Mouse (Mus musculus) stomach, embryonic 16.5 days (tissue): ENCODE measurements around the gene Cdh16. TPM values are rescaled to one million over a fixed set of nuclear protein-coding genes. Genes with fewer than 3 reads are reported as not detected.
"Not testable (repeated sequence)": the region's sequence is repeated elsewhere in the genome, so short reads cannot be mapped to it uniquely, and the experiment has no call there.

Experiments used
- ATAC-seq: fragments of 200-750 bp; cut with Nextera tagmentation; 2 replicates; pipeline ENCODE4 v1.8.0; 2017; ENCODE audit warnings: moderate number of reproducible peaks, moderate TSS enrichment; ENCODE audit not compliant: insufficient read depth, low FRiP score
- H3K27ac ChIP-seq: fragments of 300-500 bp; sonication (generic); 2 replicates; pipeline ENCODE4 v1.5.1; 2014; ENCODE audit warnings: low read length
- H3K27me3 ChIP-seq: fragments of 300-500 bp; sonication (generic); 2 replicates; pipeline ENCODE4 v1.6.1; 2014; ENCODE audit warnings: low read length, control low read depth, mixed read lengths; ENCODE audit not compliant: control insufficient read depth, insufficient read depth
- H3K36me3 ChIP-seq: fragments of 300-500 bp; sonication (generic); 2 replicates; pipeline ENCODE4 v1.6.1; 2014; ENCODE audit warnings: low read length; ENCODE audit not compliant: control insufficient read depth, insufficient read depth
- H3K4me1 ChIP-seq: fragments of 300-500 bp; sonication (generic); 2 replicates; pipeline ENCODE4 v1.6.1; 2014; ENCODE audit warnings: low read length, control low read depth, mixed read lengths; ENCODE audit not compliant: control insufficient read depth, insufficient read depth
- H3K4me2 ChIP-seq: fragments of 300-500 bp; sonication (generic); 2 replicates; pipeline ENCODE4 v1.6.1; 2014; ENCODE audit warnings: low read depth, low read length, mixed read lengths
- H3K4me3 ChIP-seq: fragments of 300-500 bp; sonication (generic); replicated peaks from 2 replicates; pipeline ENCODE4 v1.5.1; 2014; ENCODE audit warnings: mild to moderate bottlenecking, low read length
- H3K9ac ChIP-seq: fragments of 300-500 bp; sonication (generic); 2 replicates; pipeline ENCODE4 v1.6.1; 2014; ENCODE audit warnings: low read length
- H3K9me3 ChIP-seq: fragments of 300-500 bp; sonication (generic); replicated peaks from 2 replicates; pipeline ENCODE4 v1.6.1; 2016; ENCODE audit warnings: low read length, control low read depth; ENCODE audit not compliant: control insufficient read depth
- WGBS: fragments of 180-500 bp; shearing (Covaris S2); extraction: QIAGEN DNeasy Blood & Tissue Kit; methylation state at CpG from one replicate; pipeline ENCODE4 v1.1.7; 2014; 5-methylcytosine and 5-hydroxymethylcytosine counted together
- polyA plus RNA-seq: library from polyadenylated mRNA; unstranded; fragments of >200 nt; fragmentation: Nextera tagmentation; extraction: Ambion mirVana; gene quantifications from 2 replicates; pipeline ENCODE4 v1.2.1, GENCODE M21; 2015

Cdh16 gene
- polyA plus RNA-seq, 1 experiment from 2014 or later = 2.0 TPM

- peaks cover 14% of the 10 kb centered on the region; the same call in 1 of the 2 replicates for H3K4me1 ChIP-seq
- no peak overlapping the region for H3K4me2 ChIP-seq
- no peak overlapping the region for H3K27ac ChIP-seq
- no peaks in the 10 kb centered on the region for H3K9me3 ChIP-seq
- no peak overlapping the region for H3K9ac ChIP-seq
- ATAC-seq = no peak
- WGBS = 95% methylated on average over 31 of the region's 31 CpGs
- H3K27me3 ChIP-seq = no peaks in the 10 kb centered on the region
- no peak overlapping the region for H3K4me3 ChIP-seq
- peaks cover 14% of the 10 kb centered on the region for H3K36me3 ChIP-seq
Observed at GRCm38 (mm10) chr8:104593536-104594325, 30.5 kb downstream of the Cdh16 start.

DNA sequence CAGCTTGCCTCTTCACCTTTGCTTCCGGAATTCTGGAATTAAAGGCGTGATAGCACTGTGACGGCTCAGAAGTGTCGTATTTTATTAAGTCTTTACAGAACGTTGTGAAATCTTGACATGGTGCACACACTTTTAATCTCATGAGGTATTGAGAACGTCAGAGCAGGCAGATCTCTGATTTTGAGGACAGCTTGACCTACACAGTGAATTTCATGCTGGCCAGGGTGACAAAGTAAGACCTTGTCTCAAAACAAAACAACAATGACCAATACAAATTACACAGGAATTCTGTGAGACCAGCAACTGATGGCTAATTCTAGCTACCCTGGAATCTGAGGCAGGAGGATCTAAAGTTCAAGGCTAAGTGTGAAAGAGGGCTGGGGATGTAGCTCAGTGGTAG lies 31.6 kb downstream of the Cdh16 start:
- Histone ChIP-seq H3K4me3 (no peak overlapping the region), H3K4me2 (peak overlapping the region; percentile 77)
- WGBS = 54% methylated on average over 6 of the region's 6 CpGs

GRCm38 (mm10) chr8:104591856-104592255 lies 32.3 kb downstream of the Cdh16 start:
- Histone ChIP-seq H3K27me3 (no peaks in the 10 kb centered on the region), H3K9me3 (no peaks in the 10 kb centered on the region), H3K9ac (peak overlapping the region; percentile 77), H3K4me2 (peak overlapping the region; percentile 77), H3K4me3 (peak overlapping the region; percentile 79), H3K4me1 (peaks cover 9% of the 10 kb centered on the region; the same call in 1 of the 2 replicates), H3K36me3 (peaks cover 14% of the 10 kb centered on the region), H3K27ac (peak overlapping the region; percentile 87)
- 5% methylated on average over 9 of the region's 9 CpGs for WGBS
- ATAC-seq = no peak

More for the DNA sequence above, 31.6 kb downstream of the Cdh16 start:
- Histone ChIP-seq H3K36me3 (peaks cover 14% of the 10 kb centered on the region), H3K4me1 (peaks cover 10% of the 10 kb centered on the region; the same call in 1 of the 2 replicates), H3K27me3 (no peaks in the 10 kb centered on the region), H3K27ac (no peak overlapping the region), H3K9ac (no peak overlapping the region), H3K9me3 (no peaks in the 10 kb centered on the region)
- ATAC-seq = no peak

DNA sequence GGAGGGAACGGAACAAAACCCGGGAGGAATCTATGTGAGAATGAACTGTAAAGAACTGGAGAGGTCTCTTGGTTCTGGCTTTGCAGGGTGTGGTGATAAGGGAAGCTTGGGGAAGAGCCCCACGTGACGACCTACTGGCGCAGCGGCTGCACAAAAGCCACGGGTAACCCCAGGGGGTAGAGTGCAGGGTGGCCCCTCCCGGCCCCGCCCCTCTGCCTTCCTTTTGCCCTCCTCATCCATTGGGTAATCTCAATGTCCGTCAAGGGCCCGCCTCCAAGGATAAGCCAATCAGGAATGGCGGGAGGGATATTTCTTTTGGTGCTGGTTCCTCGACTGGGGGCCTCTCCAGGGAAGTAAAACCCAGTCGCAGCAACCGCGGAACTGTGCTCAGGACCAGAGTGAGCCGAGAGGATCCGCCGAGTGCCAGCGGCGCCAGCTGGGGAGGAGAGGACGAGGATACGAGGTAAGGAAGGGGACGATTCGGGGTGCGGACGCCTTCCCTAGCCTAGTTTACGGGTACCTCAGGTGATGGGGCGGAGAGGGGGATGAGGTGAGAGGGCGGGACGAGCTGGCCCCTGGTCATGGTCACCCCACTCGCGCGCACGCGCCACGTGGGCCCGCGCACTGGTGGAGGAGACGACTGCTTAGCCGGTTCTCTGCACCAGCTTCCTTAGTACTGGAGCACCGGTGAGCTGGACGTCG lies 32.9 kb downstream of the Cdh16 start, which contains the start of gene Pdp2:
Gene Pdp2, plus strand, starts transcription at position 319 of the 702 bp plus-strand sequence.
- H3K9me3 ChIP-seq = no peaks in the 10 kb centered on the region

DNA sequence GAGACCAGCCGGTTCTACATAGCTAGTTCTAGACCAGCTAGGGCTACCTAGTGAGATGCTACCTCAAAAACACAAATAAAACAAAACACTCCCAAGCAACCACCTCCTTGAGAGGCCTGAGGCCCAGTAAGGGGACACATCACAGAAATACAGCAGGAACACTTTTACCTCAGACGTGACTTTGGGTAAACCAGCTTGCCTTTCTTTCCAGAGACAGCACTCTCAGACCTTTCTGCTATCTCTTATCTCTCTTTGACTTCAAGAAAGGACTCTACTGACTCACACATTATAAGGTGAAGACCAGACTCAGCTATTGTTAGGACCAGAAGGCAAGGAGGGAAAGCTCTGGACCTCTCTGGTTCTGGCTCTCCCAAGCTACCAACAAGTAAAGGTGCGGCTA lies 33.9 kb downstream of the Cdh16 start:
- Histone ChIP-seq H3K4me1 (peaks cover 9% of the 10 kb centered on the region; the same call in 1 of the 2 replicates), H3K36me3 (peaks cover 14% of the 10 kb centered on the region), H3K27me3 (no peaks in the 10 kb centered on the region), H3K9ac (no peak overlapping the region), H3K27ac (no peak overlapping the region), H3K4me3 (no peak overlapping the region), H3K9me3 (no peaks in the 10 kb centered on the region), H3K4me2 (no peak overlapping the region)
- 89% methylated on average over 3 of the region's 3 CpGs for WGBS
- ATAC-seq = no peak

More for the DNA sequence above, 32.9 kb downstream of the Cdh16 start, which contains the start of gene Pdp2:
- Histone ChIP-seq H3K27ac (peak within 1 kb of the TSS; percentile 87), H3K27me3 (no peaks in the 10 kb centered on the region), H3K4me1 (peaks cover 9% of the 10 kb centered on the region; the same call in 1 of the 2 replicates), H3K9ac (peak within 1 kb of the TSS; percentile 77), H3K4me3 (peak within 1 kb of the TSS; percentile 79), H3K4me2 (peak within 1 kb of the TSS; percentile 77), H3K36me3 (peaks cover 14% of the 10 kb centered on the region)
- peak; percentile 99 for ATAC-seq
- 1% methylated on average over 44 of the region's 44 CpGs for WGBS

DNA sequence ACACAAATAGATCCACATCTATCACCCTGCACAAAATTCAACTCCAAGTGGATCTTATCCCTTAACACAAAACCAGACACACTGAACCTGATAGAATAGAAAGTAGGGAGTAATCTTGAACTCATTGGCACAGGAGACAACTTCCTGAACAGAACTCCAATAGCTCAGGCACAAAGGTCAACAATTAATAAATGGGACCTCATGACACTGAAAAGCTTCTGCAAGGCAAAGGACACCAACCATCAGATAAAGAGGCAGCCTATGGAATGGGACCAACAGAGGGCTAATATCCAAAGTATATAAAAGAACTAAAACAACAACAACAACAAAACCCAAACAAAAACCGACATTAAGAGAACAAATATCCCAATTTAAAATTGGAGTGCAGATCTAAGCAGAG lies 39.7 kb downstream of the Cdh16 start:
- WGBS = 47% methylated on average over 1 of the region's 1 CpGs
- no peak for ATAC-seq
- Histone ChIP-seq H3K4me3 (no peak overlapping the region), H3K9ac (no peak overlapping the region), H3K27ac (no peak overlapping the region), H3K27me3 (no peaks in the 10 kb centered on the region), H3K36me3 (no peaks in the 10 kb centered on the region), H3K4me2 (no peak overlapping the region), H3K9me3 (no peaks in the 10 kb centered on the region), H3K4me1 (no peaks in the 10 kb centered on the region)

DNA sequence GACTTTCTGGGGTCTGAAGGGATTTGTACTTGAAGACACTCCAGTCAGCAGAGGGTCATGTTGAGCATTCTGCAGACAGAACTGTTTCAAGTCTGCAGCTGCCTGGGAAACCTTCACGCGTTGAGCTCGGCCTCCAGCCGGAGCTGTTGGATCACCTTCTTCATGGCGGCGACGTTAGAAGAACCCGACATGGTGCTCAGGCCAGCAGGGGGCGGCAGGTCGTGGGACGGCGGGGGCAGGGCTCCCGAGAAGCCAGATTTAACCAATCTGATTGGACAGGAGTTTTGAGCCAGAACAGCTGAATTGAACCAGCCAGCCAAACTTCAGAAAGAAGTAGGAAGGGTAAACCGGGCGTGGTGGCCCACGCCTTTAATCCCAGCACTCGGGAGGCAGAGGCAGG lies 46.6 kb downstream of the Cdh16 start:
- 79% methylated on average over 17 of the region's 17 CpGs for WGBS
- not testable (repeated sequence) for H3K4me2 ChIP-seq, H3K9ac ChIP-seq, ATAC-seq, H3K27me3 ChIP-seq, H3K4me3 ChIP-seq, H3K4me1 ChIP-seq, H3K36me3 ChIP-seq, H3K9me3 ChIP-seq, H3K27ac ChIP-seq

DNA sequence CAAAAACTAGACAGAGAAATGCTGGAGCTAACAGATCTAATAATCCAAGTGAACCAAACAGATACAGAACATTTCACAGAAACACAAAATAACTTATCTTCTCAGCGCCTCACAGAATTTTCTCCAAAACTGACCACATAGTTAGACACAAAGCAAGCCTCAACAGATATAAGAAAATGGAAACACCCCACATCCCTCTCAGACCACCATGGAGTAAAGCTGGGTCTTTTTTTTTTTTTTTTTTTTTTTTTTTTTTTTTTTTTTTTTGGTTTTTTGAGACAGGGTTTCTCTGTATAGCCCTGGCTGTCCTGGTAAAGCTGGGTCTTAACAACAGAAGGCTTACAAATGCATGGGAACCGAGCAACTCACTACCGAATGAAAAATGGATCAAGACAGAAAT lies 47.4 kb downstream of the Cdh16 start:
- Histone ChIP-seq H3K27ac (no peak overlapping the region), H3K4me3 (no peak overlapping the region), H3K36me3 (no peaks in the 10 kb centered on the region), H3K9ac (no peak overlapping the region), H3K9me3 (no peaks in the 10 kb centered on the region), H3K4me1 (no peaks in the 10 kb centered on the region), H3K4me2 (no peak overlapping the region), H3K27me3 (no peaks in the 10 kb centered on the region)
- no peak for ATAC-seq
- 80% methylated on average over 3 of the region's 3 CpGs for WGBS
